Mouse (Mus musculus) small intestine, adult 2 months (tissue): ENCODE data around the gene Tdp1. TPM values are rescaled to one million over a fixed set of nuclear protein-coding genes. Genes with fewer than 3 reads are reported as not detected.
"Not testable (repeated sequence)": the region's sequence is repeated elsewhere in the genome, so short reads cannot be mapped to it uniquely, and the experiment has no call there.

ENCODE experiments used
- H3K27ac ChIP-seq: fragments of 200-500 bp; 2 replicates; pipeline ENCODE4 v1.5.1; 2012; ENCODE audit warnings: low read depth, low read length, control low read depth, inconsistent platforms; ENCODE audit not compliant: insufficient read depth
- H3K27me3 ChIP-seq: fragments of 200-500 bp; 2 replicates; pipeline ENCODE4 v1.6.1; 2012; ENCODE audit warnings: mild to moderate bottlenecking, moderate library complexity, low read length, inconsistent platforms; ENCODE audit not compliant: control insufficient read depth, insufficient read depth
- H3K36me3 ChIP-seq: fragments of 200-500 bp; 2 replicates; pipeline ENCODE4 v1.6.1; 2012; ENCODE audit warnings: mild to moderate bottlenecking, low read length, control low read depth, inconsistent platforms; ENCODE audit not compliant: control insufficient read depth, insufficient read depth
- H3K4me1 ChIP-seq: fragments of 200-500 bp; 2 replicates; pipeline ENCODE4 v1.6.1; 2012; ENCODE audit warnings: low read length, inconsistent platforms, mixed read lengths; ENCODE audit not compliant: control insufficient read depth, insufficient read depth, insufficient read length
- H3K4me3 ChIP-seq: fragments of 200-500 bp; 2 replicates; pipeline ENCODE4 v1.5.1; 2012; ENCODE audit warnings: low read depth, mild to moderate bottlenecking, control low read depth, inconsistent platforms, low read length, moderate library complexity
- CTCF ChIP-seq: fragments of 200-500 bp; IDR thresholded peaks from 2 replicates; pipeline ENCODE4 v1.5.1; 2012; ENCODE audit warnings: low read depth, mild to moderate bottlenecking, control low read depth, inconsistent platforms, low read length, moderate library complexity, mixed read lengths; ENCODE audit not compliant: insufficient replicate concordance, insufficient read length; ENCODE audit errors: extremely low read depth
- POLR2A ChIP-seq: fragments of 200-500 bp; IDR thresholded peaks from 2 replicates; pipeline ENCODE4 v1.6.1; 2012; ENCODE audit warnings: low read depth, mild to moderate bottlenecking, control low read depth, inconsistent platforms, low read length, moderate library complexity
- WGBS: fragments of 180-500 bp; shearing (Covaris S2); methylation state at CpG from one replicate; pipeline ENCODE4 v1.1.7; 2018; 5-methylcytosine and 5-hydroxymethylcytosine counted together
- polyA plus RNA-seq: library from polyadenylated mRNA; depleted of rRNA; stranded (reverse); fragments of >200 nt; gene quantifications from 2 replicates; pipeline ENCODE4 v1.2.3, GENCODE M21; 2012

Tdp1 gene
- polyA plus RNA-seq, 1 experiment = 5.4 TPM

DNA sequence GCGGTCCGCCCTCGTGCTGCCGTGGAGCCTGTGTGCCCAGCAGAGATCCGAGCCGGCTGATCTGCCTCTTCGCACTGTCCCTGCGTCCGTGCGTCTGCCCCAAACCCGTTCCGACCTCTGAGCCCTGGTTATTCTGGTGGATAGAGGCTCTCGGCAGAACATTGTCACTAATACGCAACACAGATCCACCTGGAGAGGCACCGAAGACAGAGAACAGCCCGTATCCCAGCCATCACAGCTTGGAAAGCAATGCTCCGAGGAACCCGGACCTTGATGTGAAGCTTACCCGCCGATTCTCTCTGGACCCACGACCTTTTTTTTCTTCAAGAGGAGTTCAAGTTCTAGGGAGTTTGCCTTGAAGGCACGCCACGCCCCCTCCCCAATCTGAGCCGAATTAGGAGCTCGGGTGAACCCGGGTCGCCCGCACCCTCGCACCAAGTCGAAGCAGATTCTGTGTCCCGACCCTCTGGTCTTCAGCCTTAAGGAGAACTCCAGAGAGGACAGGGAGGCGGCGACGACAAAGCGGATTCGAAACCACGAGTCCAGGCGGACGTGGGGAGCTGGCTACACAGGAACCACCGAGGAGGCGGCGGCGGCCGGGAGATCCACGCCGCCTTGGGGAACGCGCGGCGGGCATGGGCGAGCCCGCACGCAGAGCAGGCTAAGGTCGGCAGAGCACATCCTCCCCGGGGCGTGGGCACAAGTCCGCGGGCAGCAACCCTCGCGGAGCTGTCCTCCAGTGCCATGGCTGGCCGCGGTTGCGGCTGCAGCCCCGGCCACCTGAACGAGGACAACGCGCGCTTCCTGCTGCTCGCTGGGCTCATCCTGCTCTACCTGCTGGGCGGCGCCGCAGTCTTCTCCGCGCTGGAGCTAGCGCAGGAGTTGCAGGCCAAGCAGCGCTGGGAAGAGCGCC lies 81.1 kb downstream of the Tdp1 start:
- H3K4me3 ChIP-seq = peak overlapping the region; percentile 55
- peaks cover 34% of the 10 kb centered on the region for H3K27me3 ChIP-seq
- H3K27ac ChIP-seq = no peak overlapping the region
- no peaks in the 10 kb centered on the region for H3K36me3 ChIP-seq
- TF ChIP-seq CTCF (no peak), POLR2A (no peak)
- whole genome bisulfite sequencing = under 1% methylated on average over 77 of the region's 77 CpGs
- peaks cover 9% of the 10 kb centered on the region for H3K4me1 ChIP-seq

DNA sequence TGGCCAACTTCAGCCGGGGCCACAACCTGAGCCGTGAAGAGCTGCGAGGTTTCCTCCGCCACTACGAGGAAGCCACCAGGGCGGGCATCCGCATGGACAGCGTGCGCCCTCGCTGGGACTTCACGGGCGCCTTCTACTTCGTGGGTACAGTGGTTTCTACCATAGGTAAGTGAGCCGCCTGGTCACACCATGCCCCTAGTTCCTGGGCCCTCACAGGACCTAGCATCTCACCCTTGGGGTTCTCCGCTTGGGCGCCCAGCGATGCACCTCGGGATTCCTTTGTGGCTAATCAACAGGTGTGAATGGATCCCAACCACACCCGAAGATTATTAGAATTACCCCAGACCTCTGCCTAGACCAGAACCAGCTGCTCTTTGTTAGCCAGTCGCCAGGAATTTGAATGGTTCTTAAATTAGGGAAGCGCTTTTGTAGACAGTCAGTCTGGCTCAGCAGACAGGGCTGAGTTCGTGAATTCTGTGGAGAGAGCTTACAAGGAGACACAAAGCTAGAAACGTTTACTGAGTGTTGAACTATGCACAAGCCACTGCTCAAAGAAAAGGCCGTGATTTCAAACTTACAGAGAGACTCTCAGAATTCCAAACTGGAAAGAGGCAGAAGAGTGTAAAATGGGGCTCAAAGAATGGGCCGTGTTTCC lies 81.9 kb downstream of the Tdp1 start:
- peaks cover 9% of the 10 kb centered on the region for H3K4me1 ChIP-seq
- H3K27ac ChIP-seq = no peak overlapping the region
- H3K36me3 ChIP-seq = no peaks in the 10 kb centered on the region
- no peak for TF ChIP-seq CTCF
- TF ChIP-seq POLR2A = no peak
- 8% methylated on average over 25 of the region's 25 CpGs for WGBS
- H3K4me3 ChIP-seq = peak overlapping the region; percentile 55
- H3K27me3 ChIP-seq = peaks cover 34% of the 10 kb centered on the region

DNA sequence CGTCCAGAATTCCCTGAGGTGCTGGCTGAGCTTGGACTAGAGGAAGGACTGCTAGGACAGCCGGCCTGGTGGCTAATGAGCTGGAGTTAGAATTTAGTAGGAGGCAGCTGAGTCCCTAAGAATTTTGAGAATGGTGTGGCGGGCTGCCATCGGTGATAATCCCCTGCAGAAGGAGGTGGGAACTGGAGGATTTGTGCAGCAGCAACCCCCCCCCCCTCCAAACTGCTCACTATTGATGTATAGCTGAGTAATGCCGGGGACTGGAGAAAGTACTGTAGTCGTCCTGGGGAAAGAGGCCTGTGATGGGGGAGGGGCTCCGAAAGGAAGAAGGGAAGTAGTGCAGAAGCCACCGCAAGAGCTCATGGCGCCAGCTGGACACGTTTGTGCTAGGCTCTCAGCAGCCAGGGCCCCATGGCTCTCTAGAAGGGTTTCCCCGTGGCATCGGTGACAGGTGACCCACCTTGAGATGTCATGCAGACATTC lies 82.6 kb downstream of the Tdp1 start:
- peaks cover 9% of the 10 kb centered on the region for H3K4me1 ChIP-seq
- 25% methylated on average over 12 of the region's 12 CpGs for WGBS
- no peak overlapping the region for H3K27ac ChIP-seq
- TF ChIP-seq POLR2A (no peak), CTCF (no peak)
- no peaks in the 10 kb centered on the region for H3K36me3 ChIP-seq
- peak overlapping the region; percentile 3; the same call in 1 of the 2 replicates for H3K4me3 ChIP-seq
- peaks cover 34% of the 10 kb centered on the region for H3K27me3 ChIP-seq

DNA sequence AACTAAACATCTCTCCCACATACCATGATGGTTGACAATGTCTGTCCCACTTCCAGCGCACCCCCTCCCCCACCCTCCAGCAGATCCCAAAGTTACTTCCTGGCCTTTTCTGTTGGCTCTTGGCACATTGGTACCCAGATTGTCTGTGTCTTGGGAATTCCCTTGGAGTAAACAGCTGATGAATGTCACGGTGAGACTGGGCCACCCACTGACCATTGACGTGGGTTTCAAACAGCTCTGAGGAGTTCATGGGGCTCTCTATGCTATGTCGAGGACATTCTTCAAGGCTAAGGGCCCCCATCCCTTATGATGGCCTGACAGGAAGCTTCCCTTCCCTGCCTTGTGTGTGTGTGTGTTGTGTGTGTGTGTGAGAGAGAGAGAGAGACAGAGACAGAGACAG lies 85.6 kb downstream of the Tdp1 start:
- 69% methylated on average over 4 of the region's 4 CpGs for WGBS
- no peaks in the 10 kb centered on the region for H3K36me3 ChIP-seq
- no peak overlapping the region for H3K4me3 ChIP-seq
- TF ChIP-seq POLR2A = no peak
- TF ChIP-seq CTCF = no peak
- peaks cover 26% of the 10 kb centered on the region for H3K27me3 ChIP-seq
- H3K4me1 ChIP-seq = peaks cover 3% of the 10 kb centered on the region
- H3K27ac ChIP-seq = no peak overlapping the region

DNA sequence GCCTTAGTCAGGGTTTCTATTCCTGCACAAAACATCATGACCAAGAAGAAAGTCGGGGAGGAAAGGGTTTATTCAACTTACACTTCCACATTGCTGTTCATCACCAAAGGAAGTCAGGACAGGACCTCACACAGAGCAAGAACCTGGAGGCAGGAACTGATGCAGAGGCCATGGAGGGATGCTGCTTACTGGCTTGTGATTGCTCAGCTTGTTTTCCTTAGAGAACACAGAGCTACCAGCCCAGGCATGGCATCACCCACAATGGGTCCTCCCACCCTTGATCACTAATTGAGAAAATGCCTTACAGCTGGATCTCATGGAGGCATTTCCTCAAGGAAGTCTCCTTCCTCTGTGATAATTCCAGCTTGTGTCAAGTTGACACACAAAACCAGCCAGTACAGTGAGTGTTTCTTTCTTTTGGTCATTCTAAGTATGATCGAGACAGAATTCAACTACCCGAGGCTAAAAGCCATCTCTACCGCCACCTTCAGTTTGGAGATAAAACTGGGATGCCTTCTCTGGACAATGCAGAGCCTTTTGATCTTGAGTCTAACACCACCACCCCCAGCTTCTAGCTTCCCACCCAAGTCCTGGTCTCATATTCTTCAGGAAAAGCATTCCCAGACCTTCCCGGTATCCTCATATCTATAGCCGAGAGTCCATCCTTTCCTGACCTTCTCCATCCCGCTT lies 87.0 kb downstream of the Tdp1 start:
- H3K27ac ChIP-seq, H3K4me1 ChIP-seq, H3K4me3 ChIP-seq, H3K36me3 ChIP-seq: not testable (repeated sequence)
- 61% methylated on average over 7 of the region's 7 CpGs for WGBS
- H3K27me3 ChIP-seq = 0 out of 2 replicates have a peak, but pooled peaks cover 12% of the 10 kb centered on the region

DNA sequence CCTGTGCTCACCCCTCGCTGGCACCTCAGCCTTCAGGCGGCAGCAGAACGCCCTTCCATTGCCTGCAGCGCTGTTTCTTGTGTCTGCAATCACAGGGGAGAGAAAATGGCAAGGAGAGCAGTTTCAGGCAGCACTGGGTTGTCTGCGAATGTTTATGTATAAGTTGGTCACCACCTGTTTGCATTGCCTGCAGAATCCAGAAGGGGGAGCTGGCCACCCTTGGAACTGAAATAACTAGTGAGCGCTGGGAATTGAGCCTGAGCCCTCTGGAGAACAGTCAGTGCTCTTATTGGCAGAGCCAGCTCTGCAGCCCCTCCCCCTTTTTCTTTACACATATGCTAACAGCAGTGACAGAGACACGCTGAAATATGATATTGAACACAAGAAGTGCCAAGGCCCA lies 88.5 kb downstream of the Tdp1 start:
- H3K27me3 ChIP-seq = 0 out of 2 replicates have a peak, but pooled peaks cover under 1% of the 10 kb centered on the region
- no peak overlapping the region for H3K4me3 ChIP-seq
- no peak for TF ChIP-seq POLR2A
- no peak for TF ChIP-seq CTCF
- H3K36me3 ChIP-seq = no peaks in the 10 kb centered on the region
- WGBS = 52% methylated on average over 7 of the region's 7 CpGs
- H3K27ac ChIP-seq = no peak overlapping the region
- H3K4me1 ChIP-seq = no peaks in the 10 kb centered on the region

DNA sequence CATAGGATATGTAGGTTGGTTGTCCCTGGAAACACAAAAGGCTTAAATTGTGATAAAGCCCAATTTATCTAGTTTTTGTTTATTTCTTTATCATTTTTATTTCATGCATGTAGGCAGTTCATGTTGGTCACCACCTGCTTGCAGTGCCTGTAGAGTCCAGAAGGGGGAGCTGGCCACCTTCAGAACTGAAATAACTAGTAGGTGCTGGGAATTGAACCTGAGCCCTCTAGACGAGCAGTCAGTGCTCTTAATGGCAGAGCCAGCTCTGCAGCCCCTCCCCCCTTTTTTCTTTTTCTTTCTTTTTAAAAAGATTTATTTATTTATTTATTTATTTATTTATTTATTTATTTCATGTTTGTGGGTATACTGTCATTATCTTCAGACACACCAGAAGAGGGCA lies 89.3 kb downstream of the Tdp1 start:
- Histone ChIP-seq H3K27ac (no peak overlapping the region), H3K4me3 (no peak overlapping the region), H3K36me3 (no peaks in the 10 kb centered on the region), H3K27me3 (no peaks in the 10 kb centered on the region), H3K4me1 (no peaks in the 10 kb centered on the region)
- TF ChIP-seq POLR2A (no peak), CTCF (peak; percentile 32; the same call in 1 of the 2 replicates)
- WGBS = 80% methylated on average over 1 of the region's 1 CpGs
